Mouse (Mus musculus) embryo, embryonic 11 days (tissue): ENCODE measurements around the gene Epb41l1.
A peak's percentile ranks its signal among the peaks of the same experiment; 100 is the strongest.

ENCODE experiments used
- DNase-seq: peaks from one replicate; pipeline ENCODE4 v3.0.0-alpha.2; 2015

Gene Epb41l1

GRCm38 (mm10) chr2:156462154-156463029 is 41.7 kb downstream of the Epb41l1 start:
- DNase-seq, result no peak

DNA sequence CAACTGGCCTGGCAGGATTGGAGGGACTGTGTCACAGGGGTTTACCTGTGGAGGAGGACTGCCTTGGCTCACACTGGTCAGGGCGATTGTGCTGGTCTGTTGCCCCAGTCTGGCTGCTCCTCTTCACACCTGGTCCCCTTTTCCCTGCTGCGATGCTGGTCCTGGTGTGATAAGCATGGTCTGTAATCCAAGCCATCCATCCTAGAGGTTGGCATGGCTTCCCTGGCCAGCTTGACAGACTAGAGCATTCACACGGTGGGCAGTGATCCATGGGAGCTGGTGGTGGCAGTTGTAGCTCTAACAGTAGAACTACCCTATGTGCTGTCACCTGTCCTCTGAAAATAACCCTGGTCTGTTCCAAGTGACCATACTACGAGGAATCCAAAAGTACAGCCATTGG is 43.7 kb downstream of the Epb41l1 start:
- DNase-seq, result no peak

GRCm38 (mm10) chr2:156467538-156467937 is 46.8 kb downstream of the Epb41l1 start:
- DNase-seq, result no peak

DNA sequence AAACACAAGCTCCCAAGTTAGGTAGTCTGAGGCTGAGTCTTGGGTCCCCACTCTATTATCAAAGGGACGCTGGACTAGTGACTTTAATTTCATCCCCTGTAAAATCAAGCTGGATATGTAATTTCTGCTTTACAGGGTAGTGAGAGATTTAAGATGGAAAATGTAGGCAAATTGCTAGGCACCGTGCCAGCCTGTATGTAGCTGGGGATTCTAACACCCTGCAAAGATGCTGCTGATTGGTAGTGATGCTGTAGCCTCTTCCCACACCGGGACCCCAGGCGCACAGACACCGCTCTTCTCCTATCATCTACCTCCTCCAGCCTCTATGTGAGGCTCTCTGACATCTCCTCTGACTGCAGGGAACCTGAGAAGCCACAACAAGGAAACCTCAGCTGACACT is 48.2 kb downstream of the Epb41l1 start:
- no peak for DNase-seq

DNA sequence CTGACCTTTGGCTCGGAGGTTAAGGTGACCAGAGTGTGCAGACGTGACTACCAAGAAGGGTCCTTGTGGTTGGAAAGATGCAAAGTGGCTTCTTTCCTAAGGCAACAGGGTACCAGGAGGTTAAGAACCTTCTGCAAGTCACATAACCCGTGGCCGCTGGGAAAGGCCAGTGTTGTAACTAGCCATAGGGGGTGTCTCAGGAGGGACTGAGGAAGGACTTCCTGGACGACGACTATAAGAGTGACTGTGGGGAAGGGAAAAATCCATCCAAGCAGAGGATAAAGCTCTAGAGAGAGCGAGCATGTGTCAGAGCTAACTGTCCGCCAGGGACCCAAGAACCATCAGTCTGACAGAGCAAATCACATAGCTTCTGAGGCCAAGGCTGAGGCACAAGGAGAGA is 48.8 kb downstream of the Epb41l1 start:
- DNase-seq, result no peak

- DNase-seq, result no peak
Observed at GRCm38 (mm10) chr2:156470938-156471337, 50.2 kb downstream of the Epb41l1 start.

DNA sequence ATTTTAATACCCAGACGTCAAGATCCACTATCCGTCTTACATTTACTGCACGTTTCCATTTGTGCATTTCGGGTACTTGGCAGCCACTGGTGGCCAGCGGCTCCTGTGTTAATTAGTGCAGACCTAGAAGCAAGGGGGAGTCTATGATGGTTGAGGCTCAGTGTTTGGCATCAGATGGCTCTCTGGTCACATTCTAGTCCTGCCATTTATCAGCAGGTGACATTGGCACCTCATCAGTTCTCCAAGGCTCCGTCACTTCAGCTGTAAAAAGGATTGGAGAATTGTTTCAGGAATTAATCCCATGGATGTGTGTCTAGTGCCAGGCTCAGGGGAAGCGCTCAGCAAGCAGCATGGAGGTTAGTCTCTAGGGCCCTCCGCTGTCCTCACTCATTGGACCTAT is 51.6 kb downstream of the Epb41l1 start:
- no peak for DNase-seq

GRCm38 (mm10) chr2:156473696-156474095 is 53.0 kb downstream of the Epb41l1 start:
- no peak for DNase-seq

GRCm38 (mm10) chr2:156474111-156474510 is 53.4 kb downstream of the Epb41l1 start:
- no peak for DNase-seq

- no peak for DNase-seq
Observed at GRCm38 (mm10) chr2:156474891-156475284, 54.2 kb downstream of the Epb41l1 start.

GRCm38 (mm10) chr2:156475285-156476110 is 54.8 kb downstream of the Epb41l1 start:
- peak; percentile 87 for DNase-seq

DNA sequence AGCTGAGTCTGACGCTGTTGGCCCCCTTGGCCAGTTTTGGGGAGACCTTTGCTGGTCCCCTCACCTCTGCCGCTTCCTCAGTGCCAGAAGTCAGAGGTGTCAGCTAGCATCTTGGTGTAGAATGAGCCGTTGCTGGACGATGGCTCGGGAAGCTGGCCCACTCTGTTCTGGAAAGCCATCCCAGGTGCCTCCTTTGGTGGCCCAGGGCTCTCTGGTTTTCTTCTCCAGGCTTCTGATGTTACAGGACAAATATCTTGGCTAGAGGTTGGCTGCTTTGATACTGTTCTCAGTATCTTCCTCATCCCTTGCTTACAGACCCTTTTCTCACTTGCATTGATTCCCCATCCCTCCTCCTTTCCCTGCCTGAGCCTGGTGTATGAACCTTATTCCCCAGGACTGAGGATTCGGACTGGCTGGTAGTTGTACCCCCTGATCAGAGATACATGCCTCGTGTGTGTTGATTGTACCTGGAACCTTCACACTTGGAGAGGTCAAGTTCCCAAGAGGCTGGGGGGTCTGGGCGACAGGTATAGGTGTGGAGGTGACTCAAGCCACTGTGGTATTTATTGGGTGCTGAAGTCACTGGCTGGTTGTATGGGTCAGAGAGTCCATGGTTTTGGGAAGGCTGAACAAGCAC is 55.5 kb downstream of the Epb41l1 start:
- DNase-seq, result no peak

DNA sequence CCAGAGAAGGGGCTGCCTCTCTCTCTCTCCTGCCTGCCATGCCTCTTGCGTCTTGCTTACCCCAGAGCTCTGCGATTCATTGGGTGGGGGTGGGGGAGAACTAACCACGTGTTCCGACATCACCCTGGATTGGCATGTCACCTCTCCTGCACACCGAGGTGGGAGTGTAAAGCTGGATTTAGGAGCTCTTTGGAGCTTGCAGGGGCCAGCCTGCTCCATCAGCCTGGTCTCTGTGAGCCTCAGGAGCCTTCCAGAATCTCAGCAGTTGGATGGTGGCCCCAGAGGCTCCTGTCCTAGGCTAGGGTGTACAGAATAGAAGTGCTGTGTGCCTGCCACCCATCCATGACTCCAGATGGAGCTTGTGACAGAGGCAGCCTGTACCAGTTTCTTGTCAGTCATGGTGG is 56.0 kb downstream of the Epb41l1 start:
- no peak for DNase-seq

DNA sequence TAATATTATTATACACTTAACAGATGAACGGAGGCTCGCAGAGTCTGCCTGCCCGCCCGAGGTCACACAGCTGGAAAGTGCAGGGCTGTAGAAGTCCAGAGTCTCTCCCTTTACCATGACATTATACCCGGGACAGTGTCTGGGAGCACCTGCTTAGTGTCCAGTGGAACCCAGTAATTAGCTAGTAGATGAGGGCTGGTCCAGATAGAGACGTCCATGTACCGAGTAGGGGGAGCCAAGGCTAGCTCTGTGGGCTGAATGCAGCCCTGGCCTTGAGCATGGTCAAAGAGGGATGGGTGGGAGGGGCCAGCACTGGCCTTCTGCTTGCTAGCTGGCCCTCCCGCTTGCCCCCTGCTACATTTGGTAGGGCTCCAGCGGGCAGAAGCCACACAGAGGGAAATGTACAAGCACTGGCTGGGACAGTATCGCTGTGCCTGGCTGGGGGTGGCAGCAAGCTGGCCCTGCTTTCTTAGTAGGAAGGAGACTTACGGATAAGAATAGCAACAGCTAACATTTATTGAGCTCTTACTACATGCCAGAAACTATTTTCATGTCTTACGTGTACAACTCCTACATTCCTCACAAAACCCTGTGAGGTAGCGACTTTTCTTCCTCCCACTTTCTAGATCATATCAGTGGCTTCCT is 57.5 kb downstream of the Epb41l1 start:
- no peak for DNase-seq

- no peak for DNase-seq
Observed at GRCm38 (mm10) chr2:156479833-156480232, 59.1 kb downstream of the Epb41l1 start.

- no peak for DNase-seq
Observed at GRCm38 (mm10) chr2:156480267-156480666, 59.6 kb downstream of the Epb41l1 start.

DNA sequence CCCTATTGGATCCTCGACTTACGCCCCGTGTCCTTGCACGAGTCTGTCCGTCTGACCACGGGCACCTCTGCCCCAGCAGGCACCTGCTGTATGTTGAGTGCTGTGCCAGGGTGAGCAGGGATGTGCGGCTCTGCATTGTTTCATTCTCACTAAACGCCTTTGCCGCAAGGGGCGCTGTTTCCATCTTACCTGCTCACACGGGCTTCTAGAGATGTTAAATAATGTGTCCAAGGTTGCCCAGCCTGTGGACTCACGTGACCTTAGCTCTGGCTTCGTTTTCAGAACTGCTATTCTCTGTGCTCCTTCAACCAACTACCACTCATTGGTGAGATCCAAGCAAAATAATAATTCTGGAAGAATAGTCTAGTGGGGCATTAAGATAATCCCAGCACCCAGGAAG is 61.6 kb downstream of the Epb41l1 start:
- DNase-seq, result peak; percentile 65

DNA sequence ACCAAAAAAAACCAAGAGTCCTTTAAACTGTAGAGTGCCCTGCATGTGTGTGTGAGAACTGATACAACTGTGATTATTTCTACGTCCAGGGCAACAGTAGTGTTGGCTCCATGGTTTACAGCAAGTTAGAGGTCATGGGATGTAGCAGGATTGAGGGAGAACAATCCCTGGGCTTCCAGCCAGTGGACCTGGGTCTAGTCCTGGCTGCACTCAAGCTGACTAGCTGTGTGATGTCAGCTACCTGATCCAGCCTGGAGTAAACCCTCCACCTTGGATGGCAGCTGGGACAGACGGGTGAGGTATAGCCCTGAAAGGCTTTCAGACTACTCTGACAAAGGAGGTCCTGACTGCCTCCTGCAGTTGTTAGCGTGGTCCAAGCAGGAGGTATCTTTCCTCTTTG is 62.1 kb downstream of the Epb41l1 start:
- DNase-seq, result no peak

- DNase-seq, result no peak
Observed at GRCm38 (mm10) chr2:156483204-156483603, 62.5 kb downstream of the Epb41l1 start.

DNA sequence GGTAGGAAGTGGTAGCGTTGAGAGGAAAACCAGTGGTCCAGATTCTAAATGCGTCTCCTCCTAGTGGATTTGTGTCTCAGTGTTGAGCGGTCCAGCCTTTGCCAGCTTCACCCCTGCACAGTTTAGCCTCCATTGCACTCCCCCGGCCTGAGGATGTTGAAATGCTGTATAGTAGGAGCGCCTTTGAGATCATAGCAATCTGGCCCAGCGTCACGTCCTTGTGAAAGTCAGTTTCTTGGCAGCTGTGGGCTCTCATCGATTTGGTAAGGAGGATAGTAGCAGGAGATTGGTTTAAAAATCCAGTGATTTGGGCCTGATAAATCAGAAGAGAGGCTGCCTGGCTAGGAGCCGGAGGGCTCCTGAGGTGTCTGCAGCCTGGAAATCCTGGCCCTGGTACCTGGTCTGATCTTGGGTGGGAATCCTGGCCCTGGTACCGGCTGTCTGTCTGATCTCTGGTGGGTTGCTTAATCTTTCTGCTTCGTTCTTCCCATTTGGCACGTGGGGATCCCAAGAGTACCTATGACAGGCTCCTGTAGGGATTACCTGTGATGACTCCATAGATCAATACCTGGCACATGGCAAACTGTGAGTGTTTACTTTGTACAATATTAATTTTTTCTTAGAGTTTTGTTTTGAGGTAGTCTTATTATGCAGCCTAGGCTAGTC is 65.5 kb downstream of the Epb41l1 start:
- DNase-seq, result no peak

- DNase-seq, result no peak
Observed at GRCm38 (mm10) chr2:156487589-156488160, 67.0 kb downstream of the Epb41l1 start.
